Mouse (Mus musculus): ENCODE results near the gene Rpl26.

GRCm38 (mm10) chr11:68884368-68884767 lies 17.0 kb upstream of the Rpl26 start:
- no peak for TF ChIP-seq POLR2A (IDR thresholded peaks at IDR 0.05; ENCODE audit: borderline replicate concordance, insufficient read depth, low read length)
- TF ChIP-seq CTCF (IDR thresholded peaks at IDR 0.05; ENCODE audit: borderline replicate concordance, insufficient read depth, low read depth, low read length), result no peak
